Mouse (Mus musculus): ENCODE results near the gene Pde11a.
A peak's percentile ranks its signal among the peaks of the same experiment; 100 is the strongest.

Gene Pde11a

DNA sequence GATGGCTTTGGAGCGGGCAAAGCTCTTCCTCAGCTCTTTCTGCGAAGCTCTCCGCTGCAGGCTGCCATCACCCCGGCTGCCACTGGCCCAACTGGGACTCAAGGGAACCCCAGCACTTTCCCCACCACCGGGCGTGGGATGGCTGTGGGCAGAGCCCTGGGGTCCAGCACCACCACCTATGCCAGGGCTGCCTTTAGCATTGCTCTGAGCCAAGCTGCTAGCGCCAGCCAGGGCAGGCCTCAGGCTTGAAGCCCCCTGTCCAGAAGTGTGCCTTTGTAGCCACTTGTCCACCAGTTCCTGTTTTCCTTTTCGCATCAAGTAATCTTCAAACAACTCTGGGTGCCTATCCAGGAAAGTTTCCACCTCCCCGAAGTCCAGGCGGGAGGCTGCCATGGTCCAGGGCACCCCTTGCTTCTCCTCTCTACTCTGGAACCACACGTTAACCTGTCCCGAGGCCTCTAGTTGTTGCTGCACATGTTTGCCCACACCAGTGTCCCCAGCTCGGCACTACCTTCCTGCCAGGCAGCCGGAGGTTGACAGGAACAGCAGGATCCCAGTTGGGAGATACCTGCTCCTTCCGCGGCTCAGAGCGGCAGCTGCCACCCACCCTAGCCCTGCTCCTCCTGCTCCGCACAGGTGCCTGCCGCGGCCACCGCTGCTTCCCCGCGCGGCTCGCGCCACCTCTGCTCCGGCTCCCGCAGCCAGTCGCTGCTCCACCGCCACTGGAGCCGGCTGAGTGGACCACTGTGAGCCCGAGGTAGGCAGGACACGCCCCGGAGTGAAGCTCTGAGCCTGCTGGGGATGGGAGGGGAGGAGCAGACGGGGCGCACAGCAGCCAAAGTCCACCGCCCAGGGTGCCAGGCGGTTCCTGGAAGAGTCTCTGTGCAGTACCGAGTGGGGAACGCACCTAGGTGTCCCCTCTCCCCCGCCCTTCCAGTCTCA is at the start of gene Pde11a:
Pde11a (minus strand) TSS at position 560 of the 942 bp plus-strand sequence.
- DNase-seq (ENCODE audit: low read depth, low spot score) = no peak

DNA sequence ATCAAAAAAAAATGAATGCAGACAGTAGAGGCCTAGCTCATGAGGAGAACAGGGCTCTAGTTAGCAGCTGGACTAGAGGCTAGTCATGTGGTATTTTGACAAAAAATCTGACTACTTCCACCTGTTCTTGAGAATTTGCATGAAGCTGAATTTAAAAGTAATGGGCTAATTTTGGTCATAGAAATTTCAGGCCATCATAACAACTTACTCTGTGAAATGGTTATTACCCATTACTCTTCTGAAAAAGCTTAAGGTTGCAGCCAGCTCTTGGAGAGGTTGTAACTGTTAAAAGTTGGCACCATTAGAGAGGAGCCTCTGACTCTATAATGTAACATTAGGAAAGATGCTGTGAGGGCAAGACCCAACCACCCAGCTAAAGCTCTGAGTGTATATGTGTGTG is 48.0 kb upstream of the Pde11a start:
- DNase-seq (ENCODE audit: low read depth, low spot score) = no peak

DNA sequence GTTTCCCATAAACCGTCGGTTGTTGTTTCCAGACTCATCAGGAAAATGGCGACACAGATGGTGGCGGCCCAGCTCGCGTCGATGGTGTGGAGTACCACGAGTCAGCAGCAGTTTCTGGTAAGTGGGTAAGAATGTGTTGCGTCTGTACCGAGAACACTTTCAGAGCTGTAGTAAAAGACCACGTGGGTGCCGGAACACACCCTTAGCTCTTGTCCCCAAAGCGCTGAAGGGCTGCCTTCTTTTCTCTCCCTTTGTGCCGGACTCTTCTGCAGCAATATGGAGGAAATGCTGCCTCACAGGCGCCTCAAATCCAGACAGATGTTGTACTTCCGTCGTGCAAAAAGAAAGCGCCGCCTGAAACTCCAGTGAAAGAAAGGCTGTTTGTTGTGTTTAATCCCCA is 40.1 kb upstream of the Pde11a start:
- DNase-seq (ENCODE audit: low read depth, low spot score) = no peak

DNA sequence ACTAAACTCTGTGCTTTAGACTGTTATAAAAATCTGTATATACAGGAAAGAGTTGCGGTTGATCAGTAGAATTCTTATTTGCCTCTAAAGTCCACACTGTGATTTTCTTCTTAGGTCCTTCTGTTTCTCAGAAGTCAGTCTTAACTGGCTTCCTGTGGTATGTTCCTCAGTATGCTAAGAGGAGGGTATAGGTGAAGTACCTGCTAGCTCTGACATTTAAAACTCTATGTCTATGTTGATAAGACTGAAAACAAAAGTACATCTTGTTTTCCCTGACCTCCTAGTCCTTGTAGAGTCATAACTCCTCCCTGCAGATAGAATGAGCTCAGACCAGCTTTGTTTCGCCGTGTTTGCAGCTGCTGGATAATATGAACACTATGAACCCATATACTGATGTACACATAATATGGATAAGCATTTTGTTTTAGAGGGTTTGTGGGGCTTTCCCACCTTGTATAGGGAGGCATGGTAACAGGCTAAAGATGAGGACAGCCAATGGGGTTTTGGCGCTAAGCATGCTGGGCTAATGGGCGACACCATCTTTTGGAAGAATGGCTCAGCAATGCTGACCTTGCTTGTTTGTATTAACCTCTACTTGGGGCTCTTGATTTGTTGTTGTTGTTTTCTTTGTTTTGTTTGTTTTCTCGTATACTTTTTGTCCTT is 36.1 kb upstream of the Pde11a start:
- no peak for DNase-seq (ENCODE audit: low read depth, low spot score)

DNA sequence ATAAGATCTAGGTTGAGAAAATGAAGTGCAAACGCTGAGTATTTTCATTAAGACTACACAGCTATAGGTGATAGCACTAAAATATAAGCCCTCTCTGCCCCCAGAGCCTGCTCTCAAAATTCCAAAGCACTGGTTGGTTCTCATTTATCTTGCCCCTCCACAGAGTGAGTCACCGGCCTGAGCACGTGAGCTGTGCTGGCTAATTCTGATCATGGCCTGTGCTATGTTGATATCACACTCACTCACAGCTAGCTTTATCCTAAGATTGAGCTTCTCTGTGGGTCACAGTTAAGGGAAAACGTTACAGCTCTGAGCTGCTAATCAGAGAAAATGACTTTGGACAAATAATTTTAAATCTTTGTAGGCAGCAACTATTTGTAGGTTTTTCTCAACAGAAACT is 33.7 kb upstream of the Pde11a start:
- DNase-seq (ENCODE audit: low read depth, low spot score) = no peak

DNA sequence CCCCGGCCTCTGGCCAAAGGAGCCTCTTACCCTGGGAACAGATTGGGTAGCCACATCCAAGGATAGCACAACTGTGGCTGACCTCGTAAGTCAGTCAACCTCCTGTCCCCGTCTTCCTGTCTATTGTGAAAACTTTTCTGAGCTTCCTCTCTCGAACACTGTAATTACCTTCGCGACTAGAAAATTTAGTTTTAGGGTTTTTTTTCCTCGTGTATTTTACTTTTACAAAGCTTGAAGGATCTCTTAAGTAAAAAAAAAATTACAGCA is 32.0 kb upstream of the Pde11a start:
- no peak for DNase-seq (ENCODE audit: low read depth, low spot score)

DNA sequence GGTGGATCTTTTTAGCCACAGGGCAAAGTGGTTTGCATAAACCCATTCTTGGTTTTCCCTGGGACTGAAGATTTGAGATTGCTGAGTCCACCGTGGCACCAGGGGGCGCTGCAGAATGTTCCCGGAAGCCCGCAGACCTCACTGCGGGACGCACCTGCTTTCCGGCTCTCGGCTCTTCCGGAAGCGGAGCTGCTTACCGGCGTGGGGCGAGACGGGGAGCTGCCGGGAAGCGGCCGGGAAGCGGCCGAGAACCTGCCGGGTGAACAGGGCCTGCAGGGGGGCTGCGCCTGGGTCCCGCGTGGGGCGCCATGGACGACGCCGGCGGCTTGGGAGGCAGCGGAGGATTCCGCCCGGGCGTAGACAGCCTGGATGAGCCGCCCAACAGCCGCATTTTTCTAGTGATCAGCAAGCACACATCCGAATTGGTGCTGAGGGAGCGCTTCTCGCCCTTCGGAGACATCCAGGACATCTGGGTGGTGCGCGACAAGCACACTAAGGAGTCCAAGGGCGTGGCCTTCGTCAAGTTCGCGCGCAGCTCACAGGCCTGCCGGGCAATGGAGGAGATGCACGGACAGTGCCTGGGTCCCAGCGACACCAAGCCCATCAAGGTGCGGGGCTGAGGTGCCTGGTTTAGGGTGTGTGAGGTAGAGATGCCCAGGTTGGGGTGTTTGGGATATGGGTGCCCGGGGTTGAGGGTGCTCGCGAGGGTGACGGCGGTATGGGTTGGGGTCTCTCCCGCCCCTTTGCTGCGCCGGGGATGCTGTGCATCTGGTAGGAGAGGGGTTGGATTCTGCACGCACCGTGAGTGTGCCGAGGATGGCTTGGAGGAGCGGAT is 31.5 kb upstream of the Pde11a start, which contains the start of gene Rbm45:
Rbm45 (plus strand) TSS at position 164 of the 835 bp plus-strand sequence.
- peak; percentile 96 for DNase-seq (ENCODE audit: low read depth, low spot score)

DNA sequence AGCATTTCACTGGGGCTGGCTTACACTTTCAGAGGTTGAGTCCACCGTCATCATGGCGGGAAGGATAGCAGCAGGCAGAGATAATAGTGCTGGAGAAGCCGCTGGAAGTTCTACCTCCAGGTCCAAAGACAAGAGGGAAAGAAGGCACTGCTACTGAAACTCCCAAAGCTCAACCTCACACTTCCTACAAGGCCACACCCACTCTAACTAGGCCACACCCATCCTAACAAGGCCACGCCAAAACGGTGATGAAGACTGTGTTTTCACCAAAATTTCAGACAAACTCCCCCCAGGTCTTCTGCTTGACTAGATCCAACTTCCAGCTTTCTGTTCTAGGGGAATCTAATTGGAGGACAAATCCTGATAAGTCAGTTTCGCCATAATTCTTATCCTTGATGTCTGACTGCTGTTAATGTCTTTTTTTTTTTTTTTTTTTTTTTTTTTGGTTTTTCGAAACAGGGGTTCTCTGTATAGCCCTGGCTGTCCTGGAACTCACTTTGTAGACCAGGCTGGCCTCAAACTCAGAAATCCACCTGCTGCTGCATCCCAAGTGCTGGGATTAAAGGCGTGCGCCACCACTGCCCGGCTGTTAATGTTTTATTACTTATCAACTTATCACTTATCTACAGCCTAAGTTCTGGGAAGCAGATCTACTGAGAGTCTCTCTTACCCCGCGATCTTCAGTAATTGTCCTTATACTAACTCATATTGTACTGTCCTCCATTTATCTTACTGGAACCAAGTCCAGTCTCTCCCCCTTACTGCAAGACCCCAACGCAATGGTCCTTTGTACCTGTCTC is 30.5 kb upstream of the Pde11a start:
- DNase-seq (ENCODE audit: low read depth, low spot score) = no peak

DNA sequence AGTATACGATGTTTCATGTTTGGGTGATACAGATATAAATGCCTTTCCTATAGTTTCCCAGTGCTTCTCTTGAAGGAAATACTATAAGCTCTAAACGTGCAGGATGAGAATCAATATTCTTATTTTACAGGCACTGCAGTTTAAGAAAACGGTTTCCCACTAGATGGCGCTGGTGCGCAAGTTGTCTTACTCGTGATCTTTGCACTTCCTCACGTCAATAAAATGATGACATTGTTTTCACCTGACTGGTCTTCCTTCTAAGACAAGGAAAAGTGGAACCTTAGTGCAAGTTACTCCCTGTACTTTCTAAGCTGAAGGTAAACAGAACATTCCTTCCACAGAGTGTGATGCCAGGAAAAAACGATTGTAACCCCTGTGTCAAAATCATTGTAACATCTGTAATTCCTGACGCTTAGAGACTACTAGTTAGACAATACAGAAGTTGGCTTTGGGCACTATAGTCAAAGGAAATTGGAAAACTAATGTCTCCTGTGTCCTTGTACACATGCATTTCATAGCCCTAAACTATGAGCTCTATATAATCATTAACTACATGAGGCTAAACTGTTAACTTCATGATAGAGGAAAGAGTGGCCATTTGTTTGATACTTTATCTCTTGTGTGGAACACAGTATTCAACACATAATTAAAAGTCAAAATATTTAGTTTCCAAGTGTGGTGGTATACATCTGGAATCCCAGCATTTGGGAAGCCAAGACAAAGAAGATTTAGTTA is 28.8 kb upstream of the Pde11a start:
- peak; percentile 92 for DNase-seq (ENCODE audit: low read depth, low spot score)

DNA sequence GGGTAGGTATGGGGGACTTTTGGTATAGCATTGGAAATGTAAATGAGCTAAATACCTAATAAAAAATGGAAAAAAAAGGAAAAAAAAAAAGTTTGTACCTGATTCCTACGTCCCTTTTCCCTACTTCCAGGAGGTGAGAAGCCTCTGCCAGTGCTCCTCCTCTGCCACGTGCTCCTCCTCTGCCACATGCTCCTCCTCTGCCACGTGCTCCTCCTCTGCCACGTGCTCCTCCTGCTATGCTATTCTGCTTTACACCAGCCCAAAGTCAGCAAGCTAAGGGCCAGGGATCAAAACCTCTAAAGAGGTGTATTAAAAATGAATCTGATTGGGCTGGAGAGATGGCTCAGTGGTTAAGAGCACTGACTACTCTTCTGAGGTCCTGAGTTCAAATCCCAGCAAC is 27.2 kb upstream of the Pde11a start:
- no peak for DNase-seq (ENCODE audit: low read depth, low spot score)

DNA sequence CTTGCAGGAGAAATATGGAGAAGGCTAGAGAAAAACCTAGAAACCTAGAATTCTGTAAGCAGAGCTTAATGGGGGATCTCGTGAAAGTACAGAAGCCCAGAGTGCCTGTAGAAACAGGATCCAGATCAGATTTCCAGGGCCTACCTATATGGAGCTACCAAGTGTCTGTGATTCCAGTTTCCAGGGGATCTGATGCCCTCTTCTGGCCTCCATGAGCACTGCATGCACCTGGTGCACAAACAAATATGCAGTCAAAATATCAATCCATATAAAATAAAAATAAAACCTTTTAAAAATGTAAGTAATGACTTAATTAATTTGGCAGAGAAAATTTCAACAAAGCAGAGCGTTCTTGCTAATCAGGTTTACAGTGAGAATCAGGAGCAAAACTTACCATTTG is 23.5 kb upstream of the Pde11a start:
- DNase-seq (ENCODE audit: low read depth, low spot score) = peak; percentile 28

DNA sequence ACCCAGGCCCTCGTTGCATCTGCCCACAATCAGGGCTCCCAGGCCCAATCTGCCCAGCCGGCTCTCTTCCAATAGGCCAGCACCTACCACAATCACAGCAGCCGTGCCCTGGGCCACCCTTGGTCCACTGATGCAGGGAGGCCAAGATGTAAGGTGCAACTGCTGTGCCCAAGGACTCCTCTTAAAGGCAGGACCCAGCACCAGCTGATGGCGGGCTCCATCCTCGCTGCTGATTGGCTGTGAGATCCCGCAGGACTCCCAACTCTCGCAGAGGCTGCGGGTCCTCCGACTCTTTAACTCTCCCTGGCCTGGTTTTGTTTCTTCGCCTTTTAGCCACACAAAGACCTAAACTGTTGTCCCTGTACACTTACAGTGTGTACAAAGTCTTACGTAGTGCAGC is 21.7 kb upstream of the Pde11a start, which contains the start of gene Cyct:
Cyct (minus strand) TSS at position 225 of the 400 bp plus-strand sequence.
- no peak for DNase-seq (ENCODE audit: low read depth, low spot score)

DNA sequence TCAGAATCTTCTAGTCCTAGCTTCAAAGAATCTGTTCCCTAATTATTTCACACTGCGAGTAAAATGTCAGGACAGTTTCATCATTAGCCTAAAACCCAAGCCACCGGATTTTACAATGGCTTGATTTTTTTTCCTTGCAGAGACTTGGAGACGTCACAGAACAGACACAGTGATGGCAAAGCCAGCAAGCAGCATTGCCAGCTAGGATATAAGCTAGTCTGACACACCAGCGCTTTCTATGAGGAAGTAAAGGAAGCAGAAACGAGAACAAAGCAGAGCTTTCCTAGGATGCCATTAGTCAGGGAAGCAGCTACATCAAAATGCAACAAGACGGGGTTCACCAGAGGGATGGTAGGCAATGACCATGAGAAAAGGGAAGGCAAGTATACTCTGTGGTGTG is 9.3 kb upstream of the Pde11a start:
- DNase-seq (ENCODE audit: low read depth, low spot score) = no peak

DNA sequence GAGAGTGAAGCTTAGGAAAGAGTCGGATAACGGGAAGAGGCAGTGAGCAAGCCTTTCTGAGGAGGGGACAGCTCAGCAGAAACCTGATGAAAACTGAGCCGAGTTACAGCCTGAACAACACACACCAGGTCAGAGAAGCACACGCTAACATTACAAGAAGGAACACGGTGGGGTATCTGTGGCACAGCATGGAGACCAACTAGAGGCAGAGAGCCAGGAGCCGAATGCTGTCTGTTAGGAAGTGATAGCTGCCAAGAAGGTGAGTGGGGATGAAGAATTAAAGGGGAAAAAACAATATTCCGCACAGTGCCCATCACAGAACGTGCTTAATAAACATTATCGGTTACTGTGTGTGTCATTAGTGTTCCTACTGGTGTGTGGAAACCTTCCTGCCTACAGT is 3.6 kb upstream of the Pde11a start:
- no peak for DNase-seq (ENCODE audit: low read depth, low spot score)

DNA sequence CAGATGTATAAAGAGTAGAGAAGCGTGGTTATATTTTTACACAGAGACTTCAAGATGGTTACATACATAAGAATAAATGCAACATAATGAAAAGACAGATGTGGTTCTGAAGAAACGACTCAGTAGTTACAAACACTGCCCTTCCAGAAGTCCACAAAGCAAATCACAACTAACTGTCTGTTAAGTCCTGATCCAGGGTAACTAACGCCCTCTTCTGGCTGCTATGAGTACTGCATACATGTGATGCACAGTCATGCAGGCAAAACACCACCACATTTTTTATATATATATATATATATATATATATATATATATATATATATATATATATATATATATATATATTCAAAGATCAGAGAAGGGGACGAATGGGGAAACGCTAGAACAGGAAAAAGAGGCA is 4.0 kb downstream of the Pde11a start:
- no peak for DNase-seq (ENCODE audit: low read depth, low spot score)

DNA sequence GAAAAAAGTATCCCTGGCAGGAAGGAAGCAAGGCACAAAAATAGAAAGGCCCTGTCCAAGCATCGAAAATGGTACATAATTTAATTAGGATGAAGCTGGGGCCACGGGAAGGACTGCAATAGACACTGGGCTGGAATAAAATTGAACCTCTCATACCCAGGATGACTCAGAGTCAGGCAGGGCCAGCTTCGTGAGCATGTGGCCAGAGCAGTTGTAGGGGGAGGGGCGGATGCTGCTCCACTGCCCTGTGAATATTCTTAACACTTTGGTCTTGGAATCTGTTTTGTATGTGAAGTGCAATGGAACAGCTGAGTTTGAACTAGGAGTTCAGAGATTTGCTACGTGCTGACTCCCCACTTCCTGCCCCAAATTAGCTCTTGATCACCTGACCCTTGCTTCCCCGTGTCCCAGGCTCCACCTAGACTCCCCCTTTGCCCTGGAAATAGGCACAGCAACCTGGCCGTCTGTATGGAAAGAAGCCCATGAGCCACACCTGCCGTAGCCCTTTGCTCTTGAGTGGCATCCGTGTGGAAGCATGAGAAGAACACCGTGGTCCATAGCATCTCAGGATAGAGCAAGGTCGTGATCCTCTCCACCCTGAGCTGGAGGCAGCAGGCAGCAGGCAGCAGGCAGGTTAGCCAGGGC is 6.3 kb downstream of the Pde11a start:
- DNase-seq (ENCODE audit: low read depth, low spot score) = peak; percentile 24

DNA sequence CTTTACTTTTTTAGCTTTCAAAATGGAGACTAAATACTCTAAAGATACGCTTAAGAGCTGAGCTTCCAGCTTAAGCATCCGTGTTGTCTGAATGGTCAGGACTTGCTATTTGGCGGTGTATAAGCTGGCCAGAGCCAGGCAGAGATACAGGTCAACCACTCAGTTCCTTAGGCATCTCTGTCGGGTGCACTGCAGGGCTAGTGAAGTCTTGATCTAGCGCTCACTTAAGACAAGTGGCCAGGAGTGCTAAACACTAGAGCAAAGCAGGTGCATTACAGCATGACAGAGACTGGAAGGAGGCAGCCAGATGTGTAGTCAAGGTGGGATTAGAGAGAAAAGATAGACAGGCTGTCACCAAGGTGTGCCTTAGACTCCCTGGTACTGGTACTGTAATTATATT is 8.5 kb downstream of the Pde11a start:
- no peak for DNase-seq (ENCODE audit: low read depth, low spot score)

DNA sequence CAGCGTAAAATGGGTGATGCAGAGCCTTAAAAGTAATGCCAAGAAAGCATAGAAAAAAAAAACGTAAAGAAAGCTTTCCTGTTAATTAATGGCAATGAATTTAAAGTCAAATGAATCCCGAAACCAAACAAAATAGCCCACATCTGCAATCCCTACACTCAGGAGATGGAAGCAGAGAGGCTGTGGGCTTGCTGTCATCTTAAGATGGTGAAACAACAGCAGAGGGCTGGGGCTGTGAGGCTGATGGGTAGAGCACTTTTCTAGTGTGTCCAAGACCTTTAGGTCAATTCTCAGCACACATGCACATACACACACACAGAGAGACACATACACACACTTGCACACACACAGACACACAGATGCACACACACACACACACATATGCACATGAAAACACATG is 12.4 kb downstream of the Pde11a start:
- no peak for DNase-seq (ENCODE audit: low read depth, low spot score)

DNA sequence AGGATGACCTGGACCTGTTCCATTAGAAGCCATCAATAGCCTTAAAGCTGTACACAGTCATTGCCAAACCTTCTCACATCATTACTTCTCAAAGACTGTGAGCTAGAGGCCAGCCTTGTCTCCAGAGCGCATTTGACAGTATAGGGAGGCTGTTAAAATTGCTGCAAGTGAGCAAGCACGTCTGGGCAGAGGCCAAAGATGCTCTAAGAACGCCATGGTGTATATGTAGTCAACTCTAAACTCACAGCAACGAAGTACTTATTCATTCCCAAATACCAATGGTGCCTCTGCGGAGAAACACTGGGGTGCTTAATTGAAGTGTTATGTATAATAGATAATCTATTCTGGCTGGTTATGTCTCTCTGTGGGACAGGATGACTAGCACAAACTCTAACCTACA is 14.1 kb downstream of the Pde11a start:
- no peak for DNase-seq (ENCODE audit: low read depth, low spot score)

DNA sequence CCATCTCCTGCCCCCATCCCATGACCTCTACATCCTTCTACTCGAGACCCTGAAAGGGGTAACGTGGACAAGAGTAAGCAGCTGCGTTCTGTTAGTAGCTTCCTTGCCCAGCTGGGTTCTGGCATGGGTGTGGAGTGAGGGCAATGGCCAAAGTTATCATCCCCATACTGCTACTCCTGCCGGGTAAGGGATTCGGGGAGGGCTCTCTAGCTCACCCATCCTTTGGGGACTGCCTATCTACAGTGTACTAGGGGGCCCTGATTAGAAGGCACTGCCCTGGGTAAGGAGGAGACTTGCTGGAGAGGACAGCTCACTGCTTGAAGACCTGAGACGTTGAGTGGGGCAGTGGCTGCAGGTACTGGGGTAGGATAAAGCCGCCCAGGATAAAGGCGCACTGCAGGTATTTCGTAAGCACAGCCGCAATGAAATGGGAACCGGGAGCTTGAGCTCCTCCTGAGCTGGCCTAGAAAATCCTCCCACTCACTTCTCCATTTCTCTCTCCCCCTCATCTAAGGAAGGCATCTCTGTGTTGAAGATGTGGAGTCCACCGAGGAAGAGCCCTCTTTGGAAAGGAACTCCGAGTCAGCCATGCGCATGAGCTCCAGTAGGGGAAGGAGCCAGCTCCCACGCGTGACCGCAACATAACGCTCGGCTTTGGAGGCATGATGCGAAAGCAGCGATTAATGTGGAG is 15.2 kb downstream of the Pde11a start:
- peak; percentile 66 for DNase-seq (ENCODE audit: low read depth, low spot score)
